Mouse (Mus musculus): ENCODE results near the gene Zfp740. TPM values are rescaled to one million over a fixed set of nuclear protein-coding genes. Genes with fewer than 3 reads are reported as not detected.

Gene Zfp740
- total RNA-seq (2012; rRNA removed) = 30.5 and 32.1 TPM in 2 replicates
- total RNA-seq (2014; rRNA removed) = 46.1 and 51.9 TPM in 2 replicates
- polyA plus RNA-seq (2012; ENCODE audit: insufficient read length, low read depth) = 37.4 and 38.7 TPM in 2 replicates

DNA sequence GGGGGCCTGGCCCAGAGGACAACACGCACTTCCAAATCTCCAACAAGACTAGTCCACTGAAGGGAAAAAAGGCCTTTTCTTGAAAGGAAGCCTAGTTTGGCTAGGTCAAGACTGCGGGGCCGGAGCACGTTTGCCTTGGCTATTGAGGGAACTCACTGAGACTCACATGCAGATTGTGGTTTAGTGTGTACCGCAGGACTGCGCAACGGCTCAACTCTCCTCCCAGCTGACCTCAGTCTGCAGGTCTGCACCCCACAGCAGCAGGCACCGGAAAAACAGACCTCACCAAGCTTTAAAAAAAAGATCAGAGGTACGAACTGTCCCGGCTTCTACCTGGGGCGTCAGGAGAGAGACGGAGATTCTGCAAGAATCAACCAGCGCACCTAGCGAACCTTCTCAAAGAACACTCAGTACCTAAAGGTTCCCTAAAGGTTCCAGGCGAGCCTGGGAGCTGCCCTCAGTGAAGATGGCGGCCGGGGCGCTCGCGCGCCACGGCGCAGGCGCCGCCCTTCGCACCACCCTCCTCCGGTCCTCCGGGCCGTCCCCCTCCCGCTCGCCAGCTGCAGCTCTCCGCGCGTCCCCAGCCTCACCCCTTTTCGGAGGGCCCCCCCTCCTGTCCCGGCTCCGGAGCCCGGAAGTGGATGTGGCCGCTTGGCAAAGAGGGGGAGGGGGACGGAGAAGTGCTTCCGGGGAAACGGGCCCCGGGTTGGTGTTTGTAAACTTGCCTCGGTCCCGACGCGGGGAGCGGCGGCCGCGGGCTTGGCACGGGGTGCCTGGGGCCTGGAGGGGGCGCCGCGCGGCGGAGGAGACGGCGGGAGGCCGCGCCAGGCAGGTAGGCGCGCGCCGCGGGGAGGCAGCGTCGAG, at the start of gene Zfp740:
TSS of gene Zfp740 (plus strand) at position 279 of the 864 bp plus-strand sequence.
- no peaks in the 10 kb centered on the region for H3K27me3 ChIP-seq (replicated peaks)
- peaks cover 11 to 44% of the 10 kb centered on the region in 2 experiments for H3K4me1 ChIP-seq (ENCODE audit: control insufficient read depth in 1 of 2, insufficient read depth in 2 of 2)
- 0 out of 2 replicates have a peak, but pooled peaks cover 4% of the 10 kb centered on the region for H3K79me2 ChIP-seq (replicated peaks; ENCODE audit: control insufficient read depth, extremely low read depth, insufficient read depth, poor library complexity, severe bottlenecking)
- in situ Hi-C loops (cut with MboI; ENCODE audit: low pct_ligation_motif_present, low pct_unique_long_range_greater_than_20kb, low sequenced_read_pairs) = no loop called here
- H3K9me3 ChIP-seq (replicated peaks; ENCODE audit: low read length) = no peaks in the 10 kb centered on the region
- dilution Hi-C loops (cut with MboI; ENCODE audit: extremely low pct_ligation_motif_present, extremely low pct_unique_long_range_greater_than_20kb, low sequenced_read_pairs) = no loop called here
- H3K27ac ChIP-seq (ENCODE audit: insufficient read depth, low read depth) = peak within 1 kb of the TSS; percentile 92
- H3K36me3 ChIP-seq (replicated peaks in 1 of 2; ENCODE audit: control insufficient read depth in 1 of 2, insufficient read depth in 1 of 2, low read length in 1 of 2) = peaks cover 15 to 31% of the 10 kb centered on the region in 2 experiments
- peak within 1 kb of the TSS; percentile 93 for H3K9ac ChIP-seq (ENCODE audit: insufficient read depth, low read depth)
- peak within 1 kb of the TSS; percentile 81 for H3K4me2 ChIP-seq (ENCODE audit: insufficient read depth, low read depth, poor library complexity, severe bottlenecking)
- H3K4me3 ChIP-seq (replicated peaks in 1 of 3; ENCODE audit: low read depth in 2 of 3, low read length in 2 of 3, poor library complexity in 1 of 3) = peak within 1 kb of the TSS; percentile 79 to 95 (median 84)
- DNase-seq (ENCODE audit: extremely low read depth) = peak; percentile 97
- TF ChIP-seq PAX5 (IDR thresholded peaks at IDR 0.05; ENCODE audit: low read length) (no peak), MAX (IDR thresholded peaks at IDR 0.05; ENCODE audit: low read length) (peak; percentile 71), KAT2A (IDR thresholded peaks at IDR 0.05; ENCODE audit: insufficient replicate concordance, low read length) (peak; percentile 89; the same call in 1 of the 2 replicates), CTCF (conservative IDR thresholded peaks at IDR 0.05 in 1 of 2, IDR thresholded peaks at IDR 0.05 in 1 of 2; ENCODE audit: low read depth in 2 of 2, low read length in 2 of 2) (no peak; a peak in 1 of 4 replicates), ZC3H11A (IDR thresholded peaks at IDR 0.05; ENCODE audit: low read depth, low read length) (no peak), ETS1 (conservative IDR thresholded peaks at IDR 0.05; ENCODE audit: low read depth, low read length) (peak; percentile 78), SMC3 (IDR thresholded peaks at IDR 0.05; ENCODE audit: low read depth, low read length) (peak; percentile 7; the same call in 1 of the 2 replicates), TCF12 (IDR thresholded peaks at IDR 0.05; ENCODE audit: low read depth, low read length) (peak; percentile 84), ZNF384 (IDR thresholded peaks at IDR 0.05; ENCODE audit: low read depth, low read length) (peak; percentile 58), MAZ (IDR thresholded peaks at IDR 0.05; ENCODE audit: low read depth, low read length) (peak; percentile 100), RAD21 (IDR thresholded peaks at IDR 0.05; ENCODE audit: low read depth, low read length) (no peak; the same call in 1 of the 2 replicates), NELFE (IDR thresholded peaks at IDR 0.05; ENCODE audit: low read depth, low read length) (no peak; the same call in none of the 2 replicates), MXI1 (IDR thresholded peaks at IDR 0.05; ENCODE audit: low read depth, low read length) (peak; percentile 67), MYC (IDR thresholded peaks at IDR 0.05; ENCODE audit: low read depth, low read length) (0 out of 2 replicates have a peak, but pooled peaks have one; percentile 42), HCFC1 (IDR thresholded peaks at IDR 0.05; ENCODE audit: low read depth, low read length) (peak; percentile 91), GABPA (IDR thresholded peaks at IDR 0.05; ENCODE audit: insufficient replicate concordance, low read depth, low read length) (peak; percentile 13; the same call in 1 of the 2 replicates), MEF2A (IDR thresholded peaks at IDR 0.05; ENCODE audit: borderline replicate concordance, low read depth, low read length) (peak; percentile 79; the same call in 1 of the 2 replicates), ELF1 (IDR thresholded peaks at IDR 0.05; ENCODE audit: low read depth, low read length) (peak; percentile 91), USF1 (IDR thresholded peaks at IDR 0.05; ENCODE audit: low read depth, low read length) (no peak), ZKSCAN1 (IDR thresholded peaks at IDR 0.05; ENCODE audit: borderline replicate concordance, low read depth, low read length) (no peak), POLR2AphosphoS2 (IDR thresholded peaks at IDR 0.05; ENCODE audit: low read depth, low read length) (no peak; the same call in 1 of the 2 replicates), UBTF (IDR thresholded peaks at IDR 0.05; ENCODE audit: low read depth, low read length) (peak; percentile 32; the same call in 1 of the 2 replicates), IRF4 (IDR thresholded peaks at IDR 0.05; ENCODE audit: low read depth, low read length) (peak; percentile 77), CHD2 (IDR thresholded peaks at IDR 0.05; ENCODE audit: low read length) (peak; percentile 98), SIN3A (IDR thresholded peaks at IDR 0.05; ENCODE audit: low read length) (peak; percentile 93), JUND (conservative IDR thresholded peaks at IDR 0.05; ENCODE audit: low read depth, low read length) (no peak), MAFK (IDR thresholded peaks at IDR 0.05; ENCODE audit: insufficient replicate concordance, low read length) (0 out of 2 replicates have a peak, but pooled peaks have one; percentile 51), EP300 (IDR thresholded peaks at IDR 0.05; ENCODE audit: low read length) (peak; percentile 55; the same call in 1 of the 2 replicates), TBP (conservative IDR thresholded peaks at IDR 0.05; ENCODE audit: low read depth, low read length) (0 out of 2 replicates have a peak, but pooled peaks have one; percentile 37), USF2 (conservative IDR thresholded peaks at IDR 0.05; ENCODE audit: low read depth, low read length) (no peak), E2F4 (IDR thresholded peaks at IDR 0.05; ENCODE audit: insufficient replicate concordance, low read depth, low read length) (no peak), CHD1 (IDR thresholded peaks at IDR 0.05; ENCODE audit: low read depth, low read length) (no peak), NRF1 (IDR thresholded peaks at IDR 0.05; ENCODE audit: low read depth, low read length) (peak; percentile 97), BHLHE40 (IDR thresholded peaks at IDR 0.05; ENCODE audit: low read depth, low read length) (peak; percentile 97), POLR2A (IDR thresholded peaks at IDR 0.05; ENCODE audit: low read depth, low read length) (peak; percentile 66), RCOR1 (conservative IDR thresholded peaks at IDR 0.05; ENCODE audit: low read depth, low read length) (peak; percentile 29; the same call in 1 of the 2 replicates), JUN (IDR thresholded peaks at IDR 0.05; ENCODE audit: insufficient read depth, low read depth, low read length) (no peak)

Data from CH12.LX (cell line).